Mouse (Mus musculus) liver, postnatal 0 days (tissue): Measurements from ENCODE around the gene Dcaf12.

ENCODE experiments used
- CTCF ChIP-seq: sonication (generic); IDR thresholded peaks from 2 replicates; pipeline ENCODE4 v1.5.1; 2016; ENCODE audit warnings: antibody characterized with exemption, low read depth
- EP300 ChIP-seq: IDR thresholded peaks from 2 replicates; pipeline ENCODE4 v1.6.1; 2016; ENCODE audit warnings: antibody characterized with exemption, low read depth, mild to moderate bottlenecking

- TF ChIP-seq CTCF, result no peak
- TF ChIP-seq EP300, result no peak
Measured at GRCm38 (mm10) chr4:41320971-41321370, 6.3 kb upstream of the Dcaf12 start.
